Mouse (Mus musculus) spleen, adult 10 weeks (tissue): ENCODE measurements around the gene Rubcnl. TPM values are rescaled to one million over a fixed set of nuclear protein-coding genes. Genes with fewer than 3 reads are reported as not detected.

Experiments
- polyA plus RNA-seq: library from polyadenylated mRNA; stranded (reverse); fragments of 350-450 nt; fragmentation: Illumina TruSeq; extraction: RNeasy Lipid Tissue Mini Kit (QIAGEN cat#74804); gene quantifications from one replicate; pipeline ENCODE4 v1.2.3, GENCODE M21; 2015; ENCODE audit warnings: low replicate concordance; ENCODE audit not compliant: insufficient read depth

Rubcnl gene
- polyA plus RNA-seq, result 54.0 TPM

GRCm38 (mm10) chr14:75015856-75016714 is at the start of gene Rubcnl:
Gene Rubcnl, plus strand, starts transcription at chr14:75016027.

Other genes with a start within 250 kb of the Rubcnl start
- gene Lrch1, start 68.2 kb upstream of the Rubcnl start, polyA plus RNA-seq, result 31.4 TPM
- gene Lrrc63, start 114.9 kb downstream of the Rubcnl start, polyA plus RNA-seq, result 0.26 TPM
- 1,063 TPM for gene Lcp1, start 115.1 kb downstream of the Rubcnl start, polyA plus RNA-seq
- not detected for gene Cpb2, start 226.3 kb downstream of the Rubcnl start, polyA plus RNA-seq